Mouse (Mus musculus) CD4-positive, CD25-positive, alpha-beta regulatory T cell, adult 2 months (primary cell): ENCODE measurements around the gene Gm26938.

Experiments
- DNase-seq: peaks from one replicate; pipeline ENCODE4 v3.0.0-alpha.2; 2012; ENCODE audit warnings: low read depth, low spot score

Gm26938 gene

GRCm38 (mm10) chr5:139826357-139827055 is at the start of gene Gm26938, which contains the start of gene Psmg3:
TSS of gene Gm26938 (minus strand) at chr5:139826407.
TSS of gene Psmg3 (minus strand) at chr5:139826885.
- peak; percentile 89 for DNase-seq

GRCm38 (mm10) chr5:139871526-139871925 is 45.3 kb upstream of the Gm26938 start:
- no peak for DNase-seq

- no peak for DNase-seq
Observed at GRCm38 (mm10) chr5:139870886-139871285, 44.7 kb upstream of the Gm26938 start.

- DNase-seq: no peak
Observed at GRCm38 (mm10) chr5:139862759-139863158, 36.6 kb upstream of the Gm26938 start.

- no peak for DNase-seq
Observed at GRCm38 (mm10) chr5:139860328-139861104, 34.3 kb upstream of the Gm26938 start.

GRCm38 (mm10) chr5:139849626-139850320 is 23.6 kb upstream of the Gm26938 start:
- no peak for DNase-seq

- no peak for DNase-seq
Observed at GRCm38 (mm10) chr5:139839142-139839541, 12.9 kb upstream of the Gm26938 start.

GRCm38 (mm10) chr5:139838476-139838892 is 12.3 kb upstream of the Gm26938 start:
- peak; percentile 83 for DNase-seq

GRCm38 (mm10) chr5:139835706-139836105 is 9.5 kb upstream of the Gm26938 start:
- no peak for DNase-seq

- no peak for DNase-seq
Observed at GRCm38 (mm10) chr5:139832125-139832524, 5.9 kb upstream of the Gm26938 start.

- peak; percentile 76 for DNase-seq
Observed at GRCm38 (mm10) chr5:139830734-139831133, 4.5 kb upstream of the Gm26938 start.

GRCm38 (mm10) chr5:139829384-139829783 is 3.2 kb upstream of the Gm26938 start:
- no peak for DNase-seq

GRCm38 (mm10) chr5:139827593-139827992 is 1.4 kb upstream of the Gm26938 start:
- DNase-seq: peak; percentile 66

GRCm38 (mm10) chr5:139825947-139826346 is 260 bp downstream of the Gm26938 start:
- DNase-seq: no peak

- DNase-seq: no peak
Observed at GRCm38 (mm10) chr5:139824531-139824930, 1.7 kb downstream of the Gm26938 start.

GRCm38 (mm10) chr5:139821466-139822459 is 4.4 kb downstream of the Gm26938 start:
- no peak for DNase-seq

GRCm38 (mm10) chr5:139819538-139820181 is 6.5 kb downstream of the Gm26938 start, which contains the start of gene Tmem184a:
TSS of gene Tmem184a (minus strand) at chr5:139819917.
- no peak for DNase-seq

- DNase-seq: peak; percentile 63
Observed at GRCm38 (mm10) chr5:139818801-139819200, 7.4 kb downstream of the Gm26938 start.

GRCm38 (mm10) chr5:139818056-139818455 is 8.2 kb downstream of the Gm26938 start:
- DNase-seq: no peak

- DNase-seq: peak; percentile 66
Observed at GRCm38 (mm10) chr5:139817292-139817691, 8.9 kb downstream of the Gm26938 start.
